Mouse (Mus musculus) erythroblast, adult 5-6 weeks (primary cell): Measurements from ENCODE around the gene Fam171a1. TPM values are rescaled to one million over a fixed set of nuclear protein-coding genes. Genes with fewer than 3 reads are reported as not detected.

ENCODE experiments used
- ATAC-seq: replicated peaks from 2 replicates; pipeline ENCODE4 v1.8.0; 2016; ENCODE audit warnings: moderate number of reproducible peaks, mild to moderate bottlenecking, moderate TSS enrichment, inconsistent platforms; ENCODE audit not compliant: poor library complexity, low FRiP score, severe bottlenecking
- total RNA-seq, 2 experiments: library from RNA; stranded (forward) in 1 of 2; stranded (reverse) in 1 of 2; fragments of 150-400 nt in 1 of 2; fragments of 200-764, 138-1000 nt in 1 of 2; gene quantifications; 2 replicates each; pipeline versions ENCODE4 v1.2.3 to v1.2.4; 2015 to 2017; ENCODE audit warnings: low replicate concordance in 2 of 2

Fam171a1 gene
- total RNA-seq, 2 experiments from 2014 or later, result 0.17 TPM; not detected in 1

GRCm38 (mm10) chr2:3218225-3218624 lies 104.2 kb downstream of the Fam171a1 start:
- no peak for ATAC-seq

- no peak for ATAC-seq
These were observed 114.5 kb downstream of the Fam171a1 start for GRCm38 (mm10) chr2:3228475-3228874.

GRCm38 (mm10) chr2:3229060-3229459 lies 115.0 kb downstream of the Fam171a1 start:
- ATAC-seq, result no peak

- ATAC-seq, result no peak
These were observed 125.2 kb downstream of the Fam171a1 start for GRCm38 (mm10) chr2:3239255-3239654.

GRCm38 (mm10) chr2:3244251-3244650 lies 130.2 kb downstream of the Fam171a1 start:
- no peak for ATAC-seq

GRCm38 (mm10) chr2:3251309-3251708 lies 137.3 kb downstream of the Fam171a1 start:
- ATAC-seq, result no peak

- no peak for ATAC-seq
These were observed 152.4 kb downstream of the Fam171a1 start for GRCm38 (mm10) chr2:3266466-3266865.

GRCm38 (mm10) chr2:3267879-3268278 lies 153.9 kb downstream of the Fam171a1 start:
- no peak for ATAC-seq

GRCm38 (mm10) chr2:3273349-3273748 lies 159.3 kb downstream of the Fam171a1 start:
- no peak for ATAC-seq

- no peak for ATAC-seq
These were observed 162.1 kb downstream of the Fam171a1 start for GRCm38 (mm10) chr2:3276106-3276505.

Other genes with a start within 250 kb of the Fam171a1 start
- gene Nmt2, start 170.0 kb downstream of the Fam171a1 start, total RNA-seq (2015; ENCODE audit: low replicate concordance), result 3.3 and 4.8 TPM in 2 replicates
- gene Nmt2, start 170.0 kb downstream of the Fam171a1 start, total RNA-seq (2017; ENCODE audit: low replicate concordance), result 5.7 and 7.8 TPM in 2 replicates
- gene Rpp38, start 218.4 kb downstream of the Fam171a1 start, total RNA-seq (2015; ENCODE audit: low replicate concordance), result 5.6 and 6.5 TPM in 2 replicates
- gene Rpp38, start 218.4 kb downstream of the Fam171a1 start, total RNA-seq (2017; ENCODE audit: low replicate concordance), result 1.7 and 2.4 TPM in 2 replicates
- not detected in 2 replicates for gene Acbd7, start 221.9 kb downstream of the Fam171a1 start, total RNA-seq (2015; ENCODE audit: low replicate concordance)
- gene Acbd7, start 221.9 kb downstream of the Fam171a1 start, total RNA-seq (2017; ENCODE audit: low replicate concordance), result not detected in 2 replicates